Mouse (Mus musculus): ENCODE results near the gene Cdh13. TPM values are rescaled to one million over a fixed set of nuclear protein-coding genes. Genes with fewer than 3 reads are reported as not detected.

The Cdh13 gene
- total RNA-seq, 2 experiments from 2014 or later, result 68.9 to 69.9 TPM

GRCm38 (mm10) chr8:118378985-118379384, 95.5 kb downstream of the Cdh13 start:
- DNase-seq (ENCODE audit: low spot score in 2 of 2), result no peak

- no peak for DNase-seq (ENCODE audit: low spot score in 2 of 2)
Measured at GRCm38 (mm10) chr8:118379657-118380056, 96.1 kb downstream of the Cdh13 start.

- no peak for DNase-seq (ENCODE audit: low spot score in 2 of 2)
Measured at GRCm38 (mm10) chr8:118380058-118380457, 96.5 kb downstream of the Cdh13 start.

GRCm38 (mm10) chr8:118380782-118381181, 97.2 kb downstream of the Cdh13 start:
- DNase-seq (ENCODE audit: low spot score in 2 of 2), result no peak

- no peak for DNase-seq (ENCODE audit: low spot score in 2 of 2)
Measured at GRCm38 (mm10) chr8:118381641-118382040, 98.1 kb downstream of the Cdh13 start.

GRCm38 (mm10) chr8:118384314-118384713, 100.8 kb downstream of the Cdh13 start:
- DNase-seq (ENCODE audit: low spot score in 2 of 2), result no peak

- no peak for DNase-seq (ENCODE audit: low spot score in 2 of 2)
Measured at GRCm38 (mm10) chr8:118389456-118389855, 105.9 kb downstream of the Cdh13 start.

- peak in 1 of 2 experiments; percentile 8 for DNase-seq (ENCODE audit: low spot score in 2 of 2)
Measured at GRCm38 (mm10) chr8:118393909-118394650, 110.5 kb downstream of the Cdh13 start.

GRCm38 (mm10) chr8:118395178-118395577, 111.6 kb downstream of the Cdh13 start:
- no peak for DNase-seq (ENCODE audit: low spot score in 2 of 2)

GRCm38 (mm10) chr8:118404836-118405235, 121.3 kb downstream of the Cdh13 start:
- no peak for DNase-seq (ENCODE audit: low spot score in 2 of 2)

GRCm38 (mm10) chr8:118407322-118407721, 123.8 kb downstream of the Cdh13 start:
- DNase-seq (ENCODE audit: low spot score in 2 of 2), result no peak

- no peak for DNase-seq (ENCODE audit: low spot score in 2 of 2)
Measured at GRCm38 (mm10) chr8:118409396-118409795, 125.9 kb downstream of the Cdh13 start.

- no peak for DNase-seq (ENCODE audit: low spot score in 2 of 2)
Measured at GRCm38 (mm10) chr8:118410341-118410970, 126.9 kb downstream of the Cdh13 start.

GRCm38 (mm10) chr8:118415672-118416071, 132.1 kb downstream of the Cdh13 start:
- DNase-seq (ENCODE audit: low spot score in 2 of 2), result no peak

GRCm38 (mm10) chr8:118416811-118417355, 133.3 kb downstream of the Cdh13 start:
- DNase-seq (ENCODE audit: low spot score in 2 of 2), result no peak

GRCm38 (mm10) chr8:118422624-118423023, 139.1 kb downstream of the Cdh13 start:
- DNase-seq (ENCODE audit: low spot score in 2 of 2), result no peak

GRCm38 (mm10) chr8:118428941-118429340, 145.4 kb downstream of the Cdh13 start:
- DNase-seq (ENCODE audit: low spot score in 2 of 2), result no peak

GRCm38 (mm10) chr8:118431731-118432440, 148.4 kb downstream of the Cdh13 start:
- no peak for DNase-seq (ENCODE audit: low spot score in 2 of 2)

- no peak for DNase-seq (ENCODE audit: low spot score in 2 of 2)
Measured at GRCm38 (mm10) chr8:118433553-118434180, 150.1 kb downstream of the Cdh13 start.

GRCm38 (mm10) chr8:118436751-118437150, 153.2 kb downstream of the Cdh13 start:
- DNase-seq (ENCODE audit: low spot score in 2 of 2), result no peak

GRCm38 (mm10) chr8:118437152-118437551, 153.6 kb downstream of the Cdh13 start:
- no peak for DNase-seq (ENCODE audit: low spot score in 2 of 2)

All from left cerebral cortex, adult 18-20 months (tissue).